Mouse (Mus musculus): ENCODE data around the gene Mertk.

Mertk gene

GRCm38 (mm10) chr2:128771048-128771447 lies 72.3 kb downstream of the Mertk start:
- peak; percentile 82 for DNase-seq

- no peak for DNase-seq
Observed at GRCm38 (mm10) chr2:128771750-128772338, 73.1 kb downstream of the Mertk start.

DNA sequence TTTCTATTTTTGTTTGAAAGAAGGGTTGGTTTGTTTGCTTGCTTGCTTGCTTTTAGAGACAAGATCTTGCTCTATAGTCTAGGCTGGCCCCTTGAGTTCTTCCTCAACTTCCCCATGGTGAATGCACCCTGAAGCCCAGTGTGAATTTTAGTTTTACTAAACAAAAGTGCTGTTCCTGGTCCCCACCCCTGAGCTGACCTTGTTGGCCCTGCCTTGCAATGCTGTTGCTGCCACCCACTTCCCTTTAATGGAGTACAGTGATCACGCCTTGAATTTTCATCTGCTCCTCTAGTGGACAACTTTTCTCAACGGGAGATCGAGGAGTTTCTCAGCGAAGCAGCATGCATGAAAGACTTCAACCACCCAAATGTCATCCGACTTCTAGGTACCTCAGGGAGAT lies 83.5 kb downstream of the Mertk start:
- no peak for DNase-seq

GRCm38 (mm10) chr2:128783660-128784345 lies 85.0 kb downstream of the Mertk start:
- DNase-seq = no peak

DNA sequence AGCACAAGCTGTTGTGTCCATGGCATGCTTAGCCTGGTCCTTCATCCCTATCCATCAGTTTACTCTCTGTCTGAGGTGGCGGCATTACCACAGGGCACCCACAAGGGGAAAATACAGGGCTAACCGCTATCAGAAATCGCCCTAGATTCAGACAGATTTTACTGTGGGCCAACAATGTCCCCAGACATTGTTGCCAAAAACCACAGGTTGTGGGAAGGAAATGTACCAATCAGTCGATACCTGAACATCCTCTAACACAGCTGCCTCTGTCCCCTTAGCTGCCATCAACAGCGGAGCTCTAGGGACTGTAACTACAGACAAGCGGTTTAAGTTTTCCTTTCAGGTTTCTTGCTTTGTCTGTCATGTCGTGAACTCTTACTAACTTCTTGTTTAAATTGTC lies 86.1 kb downstream of the Mertk start:
- DNase-seq = no peak

DNA sequence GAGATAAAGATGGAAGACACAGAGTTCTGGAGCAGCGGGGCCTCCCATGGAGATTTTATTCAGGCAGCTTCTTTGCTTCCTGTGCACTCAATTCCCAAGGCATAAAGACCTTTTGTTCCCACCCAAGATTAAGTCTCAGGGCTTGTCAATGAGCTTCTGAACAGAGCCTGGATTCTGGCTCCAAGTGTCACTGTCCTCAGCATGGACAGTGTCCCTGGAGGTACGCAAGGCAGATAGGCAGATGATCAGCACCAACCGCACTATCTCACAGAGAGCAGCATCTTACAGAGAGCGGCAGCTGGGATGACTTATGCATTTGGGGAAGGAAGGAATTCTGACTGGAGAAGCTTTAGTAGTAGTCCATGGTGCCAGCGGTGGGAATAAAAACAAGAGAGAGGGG lies 87.6 kb downstream of the Mertk start:
- no peak for DNase-seq

- no peak for DNase-seq
Observed at GRCm38 (mm10) chr2:128786795-128787194, 88.0 kb downstream of the Mertk start.

GRCm38 (mm10) chr2:128787805-128788204 lies 89.0 kb downstream of the Mertk start:
- DNase-seq = no peak

GRCm38 (mm10) chr2:128790875-128791614 lies 92.3 kb downstream of the Mertk start:
- DNase-seq = no peak

GRCm38 (mm10) chr2:128793958-128794357 lies 95.2 kb downstream of the Mertk start:
- DNase-seq = no peak

GRCm38 (mm10) chr2:128796463-128796862 lies 97.7 kb downstream of the Mertk start:
- peak; percentile 72 for DNase-seq

GRCm38 (mm10) chr2:128803441-128803840 lies 104.7 kb downstream of the Mertk start:
- peak; percentile 35 for DNase-seq

- no peak for DNase-seq
Observed at GRCm38 (mm10) chr2:128805341-128805740, 106.6 kb downstream of the Mertk start.

DNA sequence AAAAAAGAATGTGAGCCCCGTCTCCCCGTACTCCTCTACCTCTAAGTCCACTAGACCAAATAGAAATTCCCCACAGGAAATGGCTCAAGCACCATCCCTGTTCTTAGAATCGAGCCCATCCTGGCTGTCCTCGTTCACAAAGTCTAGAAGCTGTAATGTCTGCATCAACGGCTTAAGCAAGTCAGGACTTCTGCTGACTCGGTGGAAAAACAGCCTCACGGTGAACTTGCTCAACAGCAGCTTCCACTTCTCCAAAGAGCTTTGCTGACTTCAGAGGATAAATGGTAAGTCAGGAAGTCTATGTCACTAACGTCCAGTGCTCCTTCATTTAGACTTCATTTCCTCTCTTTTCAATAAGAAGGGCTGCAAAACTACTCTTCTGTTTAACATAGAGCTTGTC lies 107.8 kb downstream of the Mertk start:
- peak; percentile 87 for DNase-seq

GRCm38 (mm10) chr2:128812761-128813160 lies 114.0 kb downstream of the Mertk start:
- no peak for DNase-seq

DNA sequence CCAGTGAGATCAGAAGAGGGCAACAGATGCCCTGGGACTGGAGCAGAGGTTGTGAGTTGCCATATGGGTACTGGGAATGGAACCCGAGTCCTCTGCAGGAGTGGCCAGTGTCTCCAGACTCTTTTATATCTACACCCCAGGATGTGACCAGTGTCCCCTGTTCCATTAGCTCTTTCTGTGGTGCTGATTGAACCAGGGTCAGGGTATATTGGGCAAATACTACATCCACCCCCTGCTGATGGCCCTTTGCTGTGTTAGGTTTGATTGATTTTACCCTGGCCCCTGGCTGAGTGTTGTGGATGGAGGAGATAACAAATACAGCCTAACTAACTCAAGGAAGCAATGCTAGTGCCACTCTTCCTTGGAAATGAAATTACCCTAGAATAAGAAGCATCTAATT lies 117.6 kb downstream of the Mertk start:
- DNase-seq = no peak

DNA sequence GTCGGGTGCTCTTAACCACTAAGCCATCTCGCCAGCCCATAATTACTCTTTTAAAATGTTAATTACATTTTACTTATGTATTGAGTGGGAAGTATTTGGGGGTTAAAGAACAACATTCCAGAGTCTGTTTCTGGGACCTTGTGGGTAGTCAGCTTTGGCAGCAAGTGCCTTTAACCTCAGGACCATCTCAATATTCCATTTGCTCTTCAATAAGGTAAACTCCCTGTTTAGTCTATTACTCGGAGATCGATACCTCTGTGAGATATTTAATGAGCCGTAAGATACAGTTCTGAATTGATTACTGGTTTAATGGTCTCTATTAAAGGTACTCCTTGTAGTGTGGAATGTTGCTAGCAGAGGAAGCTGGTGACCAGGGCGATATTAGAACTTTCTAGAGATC lies 118.2 kb downstream of the Mertk start:
- no peak for DNase-seq

DNA sequence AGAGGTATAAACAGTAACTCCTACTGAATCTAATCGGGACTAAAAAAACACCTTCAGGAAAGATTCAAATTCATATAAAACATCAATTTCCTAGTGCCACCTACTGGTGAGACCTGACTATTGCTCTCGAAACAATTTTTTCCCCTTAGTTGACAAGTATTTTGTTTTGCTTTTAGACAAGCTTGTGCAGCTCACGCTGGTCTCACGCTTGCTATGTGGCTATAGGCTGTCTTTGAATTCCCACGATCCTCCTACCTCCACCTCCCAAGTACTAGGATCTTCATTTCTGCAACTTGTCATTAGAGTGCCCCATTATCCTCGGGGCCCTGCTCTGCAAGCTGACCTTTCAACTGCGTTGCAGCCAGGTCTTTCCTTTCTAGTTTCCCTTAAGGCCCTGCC lies 118.6 kb downstream of the Mertk start:
- DNase-seq = peak; percentile 84

DNA sequence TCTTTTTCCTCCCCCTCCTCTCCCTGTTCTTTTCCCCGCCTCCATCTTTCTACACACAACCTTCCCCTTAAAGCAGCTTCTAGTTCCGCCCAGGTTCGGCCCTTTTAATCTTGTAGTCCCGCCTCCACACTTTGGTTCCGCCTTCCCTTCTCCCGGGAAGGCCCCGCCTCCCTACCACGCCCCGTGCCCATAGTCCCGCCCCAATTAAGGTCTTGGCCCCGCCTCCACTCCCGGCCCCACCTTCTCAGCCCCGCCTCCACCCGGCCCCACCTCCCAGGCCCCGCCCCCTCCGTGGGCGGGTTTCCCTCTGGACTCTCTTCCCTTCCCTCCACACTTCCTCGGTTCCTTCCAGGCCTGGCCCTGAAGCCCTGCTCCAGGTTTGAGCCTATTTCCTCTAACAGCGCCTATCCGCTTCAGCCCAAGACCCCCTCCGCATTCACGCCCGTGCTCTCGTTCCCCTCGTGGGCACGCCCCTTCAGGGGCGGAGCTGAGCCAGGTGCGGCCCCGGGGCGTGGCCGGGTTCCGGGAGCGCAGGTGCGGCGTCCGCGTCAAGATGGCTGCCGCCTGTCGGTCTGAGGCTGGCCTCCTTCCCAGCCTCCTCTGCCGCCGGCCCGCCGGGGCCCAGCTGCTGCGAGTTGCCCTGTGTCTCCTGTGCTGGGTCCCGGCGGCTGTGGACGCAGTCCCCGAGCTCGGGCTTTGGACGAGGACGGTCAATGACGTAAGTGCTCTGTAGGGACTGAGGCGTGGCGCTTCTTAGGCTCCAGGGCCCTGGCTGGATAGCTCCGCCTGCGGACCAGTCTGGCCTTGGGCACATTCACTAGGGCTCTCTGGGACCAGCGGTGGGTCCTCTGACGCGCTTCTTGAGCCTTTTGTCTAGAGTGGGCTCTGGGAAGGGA lies 119.3 kb downstream of the Mertk start, which contains the start of gene Tmem87b:
Gene Tmem87b (plus strand): TSS at position 333 of the 896 bp plus-strand sequence.
- peak; percentile 96 for DNase-seq

DNA sequence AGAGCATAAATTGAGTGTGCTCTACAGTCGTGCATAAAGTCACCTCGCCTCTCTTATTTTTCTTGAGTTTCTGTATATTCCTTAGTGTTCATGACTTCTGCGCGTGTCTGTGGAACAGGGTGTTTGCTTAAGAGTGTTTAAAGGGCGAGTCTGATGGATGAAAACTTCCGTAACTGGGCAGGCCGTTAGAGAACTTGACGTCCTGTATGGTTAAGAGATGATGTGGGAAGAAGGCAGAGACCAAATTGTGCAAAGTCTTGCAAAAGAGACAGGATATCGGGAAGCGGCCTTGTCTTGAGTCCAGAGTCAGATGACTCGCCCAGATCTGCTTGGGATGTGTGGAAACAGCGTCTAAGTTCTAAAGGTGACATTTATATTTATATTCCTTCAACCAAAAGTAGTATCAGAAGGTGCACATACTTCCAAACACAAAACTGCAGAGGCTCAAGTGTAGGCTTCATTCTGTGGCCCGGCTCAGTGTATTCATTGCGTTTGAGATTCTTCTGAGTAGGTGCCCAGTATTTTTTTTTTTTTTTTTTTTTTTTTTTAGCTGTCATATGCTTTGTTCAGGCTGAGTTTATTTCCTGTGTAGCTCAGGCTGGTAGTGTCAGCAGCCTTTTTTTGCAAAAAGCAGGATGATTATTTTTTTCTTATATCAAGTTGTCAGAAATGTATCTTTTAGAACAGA lies 120.3 kb downstream of the Mertk start:
- DNase-seq = peak; percentile 30

- no peak for DNase-seq
Observed at GRCm38 (mm10) chr2:128820631-128821030, 121.9 kb downstream of the Mertk start.

DNA sequence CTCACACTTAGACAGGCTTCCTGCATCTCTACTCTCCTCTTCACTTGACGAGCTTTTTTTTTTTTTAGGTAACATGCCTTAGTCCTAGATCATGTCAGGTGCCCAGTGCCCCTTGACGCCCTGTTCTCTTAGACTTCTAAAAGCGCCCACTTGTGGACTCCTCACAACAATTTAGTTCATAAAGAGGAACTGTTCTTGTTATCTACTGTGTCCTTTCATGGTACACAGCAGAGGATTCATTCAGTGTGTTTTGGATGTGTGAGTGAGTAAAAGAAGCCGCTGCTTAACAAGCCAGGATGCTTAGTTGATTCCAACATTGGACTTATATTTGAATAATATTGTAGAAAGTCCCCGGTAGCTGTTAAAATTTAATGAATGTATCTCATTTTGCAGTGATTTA lies 125.1 kb downstream of the Mertk start:
- DNase-seq = no peak

Data from layer of hippocampus, adult 9-11 months (tissue).